Mouse (Mus musculus): ENCODE measurements around the gene Spata16.
"Not testable (repeated sequence)": the region's sequence is repeated elsewhere in the genome, so short reads cannot be mapped to it uniquely, and the experiment has no call there.

Gene Spata16

DNA sequence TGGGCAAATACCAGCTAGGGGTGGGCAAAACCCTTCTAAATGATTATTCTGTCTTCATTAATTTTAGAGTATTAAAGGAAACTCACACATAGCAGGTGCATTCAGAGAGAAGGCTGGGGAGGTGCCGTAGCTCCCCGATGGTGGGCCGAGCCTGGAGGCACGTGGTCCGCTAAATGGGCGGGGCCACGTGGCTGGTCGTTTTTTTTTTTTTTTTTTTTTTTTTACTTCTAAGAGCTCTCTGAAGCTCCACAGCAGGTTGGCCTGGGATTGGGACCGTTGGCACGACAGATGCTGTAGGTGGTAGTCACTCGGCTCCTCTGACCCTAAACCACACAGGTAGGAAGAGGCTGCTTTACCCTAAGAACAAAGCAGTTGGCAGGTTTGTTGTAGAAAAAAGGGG is at the start of gene Spata16:
Gene Spata16 (plus strand): TSS at position 219 of the 400 bp plus-strand sequence.
- DNase-seq (ENCODE audit: low read depth in 1 of 2, low spot score in 2 of 2) = no peak

DNA sequence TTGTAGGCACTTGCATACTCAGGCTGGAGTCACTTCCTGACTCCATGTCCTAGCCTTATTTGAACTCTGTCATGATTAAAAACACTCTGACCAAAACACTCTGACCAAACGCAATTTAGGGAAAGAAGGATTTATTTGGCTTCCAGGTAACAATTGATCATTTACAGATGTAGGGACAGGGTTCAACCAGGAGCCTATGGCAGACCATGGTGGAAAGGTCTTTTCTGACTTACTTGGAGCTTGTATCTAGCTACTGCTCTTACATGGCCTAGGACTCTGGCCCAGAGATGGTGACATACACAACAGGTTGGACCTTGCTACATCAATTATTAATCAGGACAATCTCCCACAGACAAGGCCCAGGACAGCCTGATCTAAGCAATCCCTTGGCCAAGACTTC is 32.6 kb upstream of the Spata16 start:
- DNase-seq (ENCODE audit: low read depth in 1 of 2, low spot score in 2 of 2) = no peak

DNA sequence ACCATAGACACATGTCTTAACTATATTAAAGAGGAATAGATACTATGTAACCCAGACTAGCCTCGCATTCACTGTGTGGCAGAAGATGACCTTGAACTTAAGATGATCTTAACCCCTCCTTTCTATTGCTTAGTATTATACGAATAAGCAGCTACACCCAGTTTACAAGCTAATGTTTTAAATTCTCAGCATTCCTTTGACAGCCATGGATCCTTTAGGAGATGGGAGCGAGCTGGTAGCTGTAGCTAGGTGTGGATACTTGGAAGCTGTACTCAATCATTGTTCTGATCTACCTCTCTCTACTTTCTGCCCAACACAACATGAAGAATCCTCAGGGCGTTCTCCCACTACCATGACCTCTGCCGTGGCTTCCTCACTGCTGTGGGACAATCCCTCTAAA is 28.9 kb upstream of the Spata16 start:
- DNase-seq (ENCODE audit: low read depth in 1 of 2, low spot score in 2 of 2) = no peak

DNA sequence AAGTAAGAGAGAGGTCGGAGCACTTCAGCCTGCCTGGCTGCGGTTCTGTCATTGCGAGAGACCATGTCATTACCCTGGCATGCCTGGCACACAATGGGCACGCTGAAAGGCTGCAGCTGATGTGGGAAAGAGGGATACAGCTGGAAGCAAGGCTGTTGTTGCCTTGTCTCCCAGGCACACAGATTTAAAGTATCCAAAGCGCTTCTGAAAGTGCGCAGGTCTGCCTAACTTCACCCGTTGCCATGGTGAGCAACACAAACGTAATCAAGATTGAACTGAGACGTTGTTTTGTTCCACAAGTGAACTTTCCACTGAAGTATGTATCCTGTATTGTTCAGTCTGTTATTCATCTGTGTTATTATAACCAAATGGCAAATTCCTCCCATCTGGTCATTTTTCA is 1.8 kb downstream of the Spata16 start:
- no peak for DNase-seq (ENCODE audit: low read depth in 1 of 2, low spot score in 2 of 2)

DNA sequence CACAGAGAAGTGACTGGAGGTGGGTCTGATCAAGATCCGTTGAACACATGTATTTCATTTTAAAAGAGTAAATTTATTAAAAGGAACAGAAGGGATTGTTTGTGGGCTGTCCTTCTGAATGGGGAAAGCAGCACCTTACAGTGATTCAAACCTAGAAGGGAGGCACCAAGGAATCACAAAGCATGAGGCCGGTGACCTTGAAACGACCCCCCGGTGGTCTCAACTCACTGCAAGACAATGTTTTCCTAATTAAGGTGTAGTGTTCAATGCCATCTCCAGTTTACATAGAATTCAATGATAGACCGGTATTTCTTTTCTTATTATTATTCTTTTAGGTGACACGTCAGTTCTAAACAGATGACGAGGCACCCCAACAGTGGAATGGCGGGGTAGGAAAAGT is 2.4 kb downstream of the Spata16 start:
- no peak for DNase-seq (ENCODE audit: low read depth in 1 of 2, low spot score in 2 of 2)

DNA sequence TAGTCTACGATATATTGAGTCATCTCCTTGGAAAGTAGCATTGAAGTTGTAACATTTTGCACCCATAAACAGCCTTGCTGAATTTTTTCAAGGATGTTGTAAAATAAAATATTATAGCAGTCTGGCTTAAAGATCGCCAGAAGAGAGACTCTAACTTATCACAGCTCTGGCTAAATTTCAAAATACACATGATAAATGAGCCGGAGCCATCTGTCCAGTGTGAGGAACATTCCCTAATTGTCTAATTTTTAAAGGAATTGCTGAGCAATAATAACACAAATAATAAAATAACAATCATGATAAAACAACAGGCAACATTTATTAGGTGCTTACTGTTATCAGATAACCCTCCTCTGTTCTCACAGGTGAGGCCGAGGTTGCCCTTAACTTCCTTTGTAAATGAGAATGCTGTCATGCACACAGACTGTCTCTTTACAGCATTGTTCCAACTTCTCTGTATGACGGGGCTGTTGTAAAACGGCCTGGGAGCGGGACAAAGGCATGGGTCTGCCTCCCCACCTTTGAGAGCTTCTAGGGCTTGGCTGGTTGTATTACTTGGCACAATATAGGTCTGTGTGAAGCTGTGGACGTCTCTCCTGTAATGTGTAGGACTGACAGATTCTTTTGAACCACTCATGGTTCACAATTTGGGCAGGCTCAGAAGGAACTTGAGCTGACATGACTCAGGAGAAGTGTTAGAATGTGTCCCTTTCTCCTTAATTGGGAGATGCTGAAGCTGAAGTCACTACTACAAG is 3.1 kb downstream of the Spata16 start:
- DNase-seq (ENCODE audit: low read depth in 1 of 2, low spot score in 2 of 2) = no peak

DNA sequence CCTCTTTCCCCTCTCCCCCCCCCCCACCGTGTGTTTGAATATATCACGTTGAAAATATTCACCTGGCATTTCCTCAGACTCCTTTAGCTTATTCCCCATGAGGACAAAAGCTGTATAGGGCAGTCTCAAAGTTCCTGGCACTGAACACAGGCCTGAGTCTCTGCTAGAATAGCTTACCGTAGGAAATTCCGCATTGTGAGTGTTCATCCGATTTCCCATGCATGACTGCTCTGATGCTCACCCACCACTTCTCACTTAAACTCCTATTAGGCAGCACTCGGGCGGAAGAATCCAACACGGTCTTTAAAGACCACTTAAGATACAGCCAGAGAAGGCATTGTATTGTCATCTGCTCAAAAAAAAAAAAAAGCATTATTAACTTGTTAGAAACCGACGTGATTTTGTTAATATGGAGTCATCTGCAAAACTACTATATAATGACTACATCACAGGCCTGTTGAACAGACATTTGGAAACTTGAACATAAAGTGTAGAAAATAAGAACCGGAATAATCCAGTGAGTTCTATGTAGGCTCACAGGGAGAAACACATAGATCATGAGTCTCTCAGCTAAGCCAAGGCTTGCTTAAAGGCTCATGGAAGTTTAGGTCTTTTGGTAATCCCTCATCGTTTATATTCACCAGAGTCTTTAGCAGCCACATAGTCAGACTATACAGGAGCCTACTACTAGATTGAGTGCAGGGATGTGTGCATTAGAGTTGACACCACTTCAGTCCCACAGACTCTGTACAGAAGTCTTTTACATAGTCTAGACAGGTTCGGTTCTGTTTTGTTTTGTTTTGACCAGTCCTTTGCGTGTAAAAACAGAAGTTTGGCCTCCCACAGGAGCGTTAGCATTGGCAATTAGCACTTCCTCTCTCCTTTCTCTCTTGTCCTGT is 4.2 kb downstream of the Spata16 start:
- no peak for DNase-seq (ENCODE audit: low read depth in 1 of 2, low spot score in 2 of 2)

DNA sequence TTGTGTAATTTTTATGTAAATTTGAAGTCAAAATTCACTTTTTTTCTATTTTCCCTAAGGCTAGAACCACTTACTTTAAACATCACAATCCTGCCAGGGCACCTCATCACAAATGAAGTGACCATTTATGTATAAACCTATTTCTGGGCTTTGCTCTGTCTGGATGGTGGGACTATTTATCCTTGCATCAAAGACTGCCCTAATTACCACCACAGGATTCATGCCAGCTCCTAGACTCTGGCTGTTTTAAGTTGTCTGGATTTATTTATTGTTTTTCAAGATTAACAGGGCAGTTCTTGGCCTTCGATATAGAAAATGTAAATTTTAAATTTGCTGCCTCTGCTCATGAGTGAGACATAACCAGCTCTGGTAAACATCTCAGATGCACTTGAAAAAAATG is 6.7 kb downstream of the Spata16 start:
- no peak for DNase-seq (ENCODE audit: low read depth in 1 of 2, low spot score in 2 of 2)

DNA sequence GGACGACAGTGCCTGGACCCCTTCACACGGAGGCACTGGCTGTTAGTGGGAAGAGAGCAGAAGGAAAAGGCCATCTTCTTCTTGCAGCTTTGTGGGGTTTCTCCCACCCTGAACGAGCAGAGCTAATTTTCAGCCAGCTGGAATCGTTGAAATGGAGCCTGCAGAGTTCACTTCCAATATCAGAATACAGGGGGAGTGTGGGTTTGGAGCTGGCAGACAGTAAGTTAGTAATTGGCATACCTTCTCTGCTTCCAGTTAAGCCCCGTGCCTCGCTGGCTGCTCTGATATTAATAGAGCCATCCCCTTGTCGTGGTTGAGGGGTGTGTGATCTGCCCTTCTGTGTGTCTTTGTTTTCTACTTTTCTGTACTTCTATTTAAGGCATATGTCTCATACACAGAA is 9.4 kb downstream of the Spata16 start:
- no peak for DNase-seq (ENCODE audit: low read depth in 1 of 2, low spot score in 2 of 2)

DNA sequence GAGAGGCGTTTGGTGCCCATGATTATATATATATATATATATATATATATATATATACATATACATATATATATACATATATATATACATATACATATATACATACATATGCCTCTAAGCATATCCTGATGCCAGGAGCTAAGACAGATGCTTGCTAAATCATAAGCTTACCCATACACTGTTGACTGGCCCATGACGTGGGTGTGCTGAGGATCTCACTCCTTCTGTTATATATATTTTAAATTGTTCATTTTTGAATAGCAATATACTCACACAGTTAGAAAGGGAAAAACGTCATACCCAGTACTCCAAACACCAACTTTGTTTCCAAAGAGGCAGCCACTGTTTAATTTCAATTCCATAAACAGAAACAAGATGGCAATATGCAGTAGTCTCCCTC is 48.4 kb downstream of the Spata16 start:
- DNase-seq (ENCODE audit: low read depth in 1 of 2, low spot score in 2 of 2) = no peak

DNA sequence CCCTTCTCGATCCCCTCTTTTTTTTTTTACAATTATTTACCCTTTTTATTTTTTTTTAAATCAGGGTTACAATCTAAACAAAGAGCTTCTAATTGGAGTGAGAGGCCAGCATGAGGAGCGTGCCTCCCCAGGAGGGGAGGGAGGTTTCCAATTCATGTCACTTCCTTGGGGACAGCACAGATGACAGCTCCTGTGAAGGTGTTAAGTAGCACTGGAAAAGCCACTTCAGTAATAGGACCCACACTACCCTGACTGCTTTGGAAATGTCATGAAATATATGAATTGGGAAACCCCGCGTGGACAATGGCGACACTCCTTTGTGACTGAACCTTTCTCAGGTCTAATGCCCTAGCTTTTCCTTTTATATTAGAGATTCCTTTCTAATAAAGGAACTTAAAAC is 72.1 kb downstream of the Spata16 start:
- not testable (repeated sequence) for DNase-seq (ENCODE audit: low read depth in 1 of 2, low spot score in 2 of 2)

DNA sequence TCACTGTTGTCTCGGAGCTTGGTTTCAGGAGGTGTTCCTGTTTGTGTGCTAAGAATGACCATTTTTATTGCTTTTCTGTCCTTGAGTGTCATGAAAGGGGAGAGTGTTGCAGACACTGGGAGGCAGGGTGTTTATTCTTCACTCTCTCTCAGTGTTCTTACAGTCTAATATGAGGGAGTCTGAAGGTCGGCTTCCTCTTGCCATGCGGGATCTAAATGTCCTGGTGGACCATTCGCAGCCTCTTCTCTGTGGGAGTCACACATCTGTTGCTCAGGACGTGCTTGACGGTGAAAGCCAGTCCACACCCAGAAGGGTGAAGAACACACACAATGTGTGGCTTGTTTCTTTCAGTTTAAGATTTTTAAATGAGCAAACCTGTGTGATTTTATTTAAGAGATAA is 90.1 kb downstream of the Spata16 start:
- no peak for DNase-seq (ENCODE audit: low read depth in 1 of 2, low spot score in 2 of 2)

DNA sequence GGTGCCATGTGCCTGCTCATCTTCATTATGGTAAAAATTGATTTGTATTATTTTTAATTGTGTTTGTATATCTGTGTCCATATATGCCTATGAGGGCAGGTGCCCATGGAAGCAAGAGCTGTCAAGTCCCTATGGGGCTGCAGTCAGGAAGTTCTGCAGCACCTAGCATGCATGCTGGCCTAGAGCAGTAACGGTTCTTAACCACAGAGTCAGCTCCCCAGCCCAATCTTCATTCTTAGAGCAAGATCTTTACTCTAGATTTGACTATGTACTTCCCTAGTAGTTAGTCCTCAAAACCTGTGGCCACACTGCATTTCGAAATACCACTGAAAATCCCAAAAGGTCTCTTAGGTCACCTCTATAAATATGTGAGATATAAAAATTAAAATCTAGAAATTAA is 113.1 kb downstream of the Spata16 start:
- DNase-seq (ENCODE audit: low read depth in 1 of 2, low spot score in 2 of 2) = no peak

DNA sequence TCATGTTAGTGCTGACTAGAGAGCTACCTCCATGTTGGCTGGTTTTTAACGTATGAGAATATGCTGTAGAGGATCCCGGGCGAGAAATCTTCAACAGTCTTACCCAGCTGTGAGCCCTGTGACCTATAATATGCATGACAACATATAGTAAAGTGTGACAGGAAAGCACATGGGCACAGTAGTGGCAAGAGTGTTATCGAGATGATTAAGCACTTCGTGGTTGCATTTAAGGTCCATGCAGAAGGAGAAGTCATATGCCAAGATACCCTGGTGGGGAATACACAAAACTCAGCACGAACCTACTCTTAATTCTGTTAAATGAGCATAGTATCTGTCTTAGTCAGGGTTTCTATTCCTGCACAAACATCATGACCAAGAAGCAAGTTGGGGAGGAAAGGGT is 115.0 kb downstream of the Spata16 start:
- DNase-seq (ENCODE audit: low read depth in 1 of 2, low spot score in 2 of 2) = no peak

DNA sequence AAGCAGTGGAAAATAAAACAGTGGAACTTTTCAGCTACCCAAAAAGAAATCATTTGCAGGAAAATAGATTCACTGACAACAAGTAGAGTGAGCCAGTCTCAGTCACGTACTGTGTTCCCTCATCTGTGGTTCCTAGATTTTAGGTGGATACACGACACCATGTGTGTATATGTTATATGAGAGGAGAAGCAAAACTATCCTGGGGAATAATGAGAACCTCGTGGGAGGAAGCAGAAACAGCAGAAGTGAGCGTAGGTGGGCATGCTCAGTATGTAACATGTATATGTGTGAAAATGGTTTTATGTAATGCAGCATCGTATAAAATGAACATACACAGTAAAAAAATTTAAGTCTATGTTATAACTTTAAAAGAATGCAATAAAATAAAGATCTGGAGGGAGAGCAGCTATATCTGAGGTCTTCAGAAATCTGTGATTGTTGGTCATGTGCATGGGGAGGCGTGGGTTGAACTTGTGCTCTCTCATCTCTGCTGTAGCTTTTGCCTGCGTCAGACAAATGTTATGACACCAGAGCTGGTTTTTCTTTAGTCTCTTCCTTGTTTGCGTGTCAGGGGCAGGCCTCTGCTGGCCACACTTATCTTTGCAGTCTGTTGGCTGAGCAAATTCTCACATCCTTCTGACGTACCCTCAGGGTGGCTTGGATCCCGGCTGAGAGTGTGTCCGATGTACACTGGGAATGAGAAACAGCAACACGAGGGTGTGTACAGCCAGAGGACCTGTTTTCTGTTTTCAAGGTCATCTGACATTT is 156.1 kb downstream of the Spata16 start:
- no peak for DNase-seq (ENCODE audit: low read depth in 1 of 2, low spot score in 2 of 2)

DNA sequence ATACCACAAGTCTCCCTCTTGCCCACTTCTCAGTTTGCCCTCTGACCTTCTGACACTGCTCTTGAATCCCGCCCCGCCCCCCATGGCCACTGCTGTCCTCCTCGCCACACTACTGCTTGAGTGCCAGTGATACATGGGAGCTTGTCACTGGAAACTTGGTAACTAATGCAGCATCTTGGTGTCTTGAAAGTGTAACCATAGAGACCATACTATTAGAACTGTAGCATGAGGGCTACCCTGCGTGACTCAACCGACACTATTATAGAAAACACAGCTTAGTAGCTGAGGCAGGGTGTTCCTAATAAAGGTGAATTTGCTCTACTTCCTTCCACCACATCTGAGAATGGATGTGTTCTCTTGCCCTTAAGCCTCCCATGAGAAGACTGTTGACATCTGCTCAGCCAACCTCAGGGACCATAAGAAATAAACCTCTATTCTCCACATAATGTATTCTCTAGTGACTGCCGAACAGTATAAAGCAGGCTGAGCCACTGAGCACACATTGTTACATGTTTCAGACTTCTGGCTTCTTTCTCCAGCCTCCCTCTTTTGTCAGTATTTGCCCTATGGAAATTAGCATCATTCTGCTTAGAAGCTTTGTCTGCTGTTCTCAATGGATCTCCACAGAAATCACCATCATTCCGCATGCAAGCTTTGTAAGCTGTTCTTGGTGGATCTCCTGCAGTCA is 158.6 kb downstream of the Spata16 start:
- DNase-seq (ENCODE audit: low read depth in 1 of 2, low spot score in 2 of 2) = no peak

DNA sequence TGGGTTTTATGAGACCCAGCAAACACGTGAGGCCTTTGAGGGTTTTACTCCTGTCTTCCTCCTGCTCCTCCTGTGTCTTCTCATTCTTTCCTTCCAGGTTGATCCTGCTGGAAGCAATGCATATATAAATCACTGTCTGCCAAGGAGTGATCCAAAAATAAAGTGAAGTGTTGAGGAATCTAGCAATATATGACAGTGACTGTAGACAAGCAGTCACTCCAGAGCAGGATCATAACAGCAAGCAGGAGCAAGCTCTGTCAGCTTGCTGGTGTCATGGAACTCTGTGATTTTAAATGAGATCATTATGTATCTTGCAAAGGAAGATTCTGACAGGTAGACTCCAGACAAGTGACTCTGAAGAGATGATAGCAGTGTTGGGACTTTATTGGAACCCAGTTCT is 159.5 kb downstream of the Spata16 start:
- DNase-seq (ENCODE audit: low read depth in 1 of 2, low spot score in 2 of 2) = no peak

DNA sequence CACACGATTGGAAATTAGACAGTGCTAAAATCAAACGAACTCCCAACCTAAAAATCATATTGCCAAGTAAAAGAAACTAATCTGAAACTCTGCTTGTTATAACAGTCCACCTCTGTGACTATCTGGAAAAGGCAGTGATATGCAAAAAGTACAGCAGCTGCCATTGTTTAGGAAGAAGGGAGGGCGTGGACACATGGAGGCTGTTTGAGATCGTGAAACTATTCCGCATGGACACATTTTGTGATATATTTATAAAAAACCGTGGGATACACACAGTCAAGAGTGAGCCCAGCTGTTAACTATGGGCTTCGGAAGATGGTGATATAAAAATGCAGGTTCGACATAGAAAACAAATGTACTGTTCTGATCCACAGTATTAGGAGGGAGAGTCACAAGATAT is 176.9 kb downstream of the Spata16 start:
- DNase-seq (ENCODE audit: low read depth in 1 of 2, low spot score in 2 of 2) = no peak

DNA sequence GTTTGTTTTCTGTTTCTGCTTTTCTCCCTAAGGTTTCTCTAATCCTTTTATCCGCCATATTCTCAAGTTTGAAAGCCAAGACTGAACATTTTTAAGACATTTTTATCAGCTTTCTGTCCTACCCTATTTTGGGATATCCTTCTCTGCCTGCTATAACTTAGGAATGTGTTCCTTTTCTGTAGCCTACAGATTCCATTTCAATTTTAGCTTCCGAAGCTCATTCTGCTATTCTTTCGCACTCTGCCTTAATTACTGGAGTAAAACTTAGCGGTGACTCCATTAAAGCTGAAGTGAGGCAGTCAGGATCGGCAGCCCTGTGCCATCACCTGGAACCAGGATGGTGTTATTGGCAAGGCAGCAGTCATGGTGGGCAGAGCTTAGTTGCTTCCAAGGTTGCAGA is 178.3 kb downstream of the Spata16 start:
- DNase-seq (ENCODE audit: low read depth in 1 of 2, low spot score in 2 of 2) = no peak

DNA sequence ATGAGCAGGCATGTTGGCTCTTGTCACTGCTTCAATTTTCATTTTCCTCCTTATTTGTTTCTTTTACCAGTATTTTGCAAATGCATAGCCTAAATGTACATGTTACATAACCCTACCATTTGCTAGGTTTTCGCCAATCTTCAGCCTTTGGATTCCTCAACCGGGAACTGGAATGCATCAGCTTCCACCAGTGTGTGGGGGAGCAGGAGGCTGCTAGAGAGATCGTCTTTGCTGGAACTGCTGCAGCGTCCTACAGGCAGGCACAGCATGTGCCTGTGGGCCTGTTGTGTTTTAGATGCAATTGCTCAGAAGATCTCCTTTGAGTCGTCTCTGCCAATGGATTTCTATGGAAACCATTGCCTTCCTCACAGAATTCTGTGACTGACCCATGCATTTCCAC is 182.0 kb downstream of the Spata16 start:
- DNase-seq (ENCODE audit: low read depth in 1 of 2, low spot score in 2 of 2) = no peak
